Mouse (Mus musculus): ENCODE results near the gene Map6. TPM values are rescaled to one million over a fixed set of nuclear protein-coding genes. Genes with fewer than 3 reads are reported as not detected.

Gene Map6
- total RNA-seq, 2 experiments from 2014 or later = 231 to 242 TPM

DNA sequence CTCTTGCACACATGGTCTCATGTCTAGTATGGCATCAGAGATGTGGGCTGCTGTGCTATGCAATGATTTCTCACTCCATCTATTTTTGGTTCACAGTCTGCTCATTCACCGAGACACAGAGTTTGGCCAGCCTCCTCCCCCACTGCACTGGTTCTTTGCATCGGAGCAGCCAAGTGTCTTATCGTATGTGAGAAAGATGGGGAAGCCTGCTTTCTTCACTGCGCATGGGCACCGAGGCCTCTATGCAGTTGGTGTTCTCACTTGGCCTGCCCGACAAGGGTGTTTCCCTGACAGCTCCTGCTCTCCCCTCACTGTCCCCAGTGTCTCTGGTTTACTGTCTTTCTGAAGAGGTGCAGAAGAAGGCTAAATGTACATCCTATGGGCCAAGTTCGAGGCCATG is 12.2 kb upstream of the Map6 start:
- peak; percentile 57 to 61 for DNase-seq (ENCODE audit: extremely low spot score in 1 of 2, low spot score in 2 of 2)

DNA sequence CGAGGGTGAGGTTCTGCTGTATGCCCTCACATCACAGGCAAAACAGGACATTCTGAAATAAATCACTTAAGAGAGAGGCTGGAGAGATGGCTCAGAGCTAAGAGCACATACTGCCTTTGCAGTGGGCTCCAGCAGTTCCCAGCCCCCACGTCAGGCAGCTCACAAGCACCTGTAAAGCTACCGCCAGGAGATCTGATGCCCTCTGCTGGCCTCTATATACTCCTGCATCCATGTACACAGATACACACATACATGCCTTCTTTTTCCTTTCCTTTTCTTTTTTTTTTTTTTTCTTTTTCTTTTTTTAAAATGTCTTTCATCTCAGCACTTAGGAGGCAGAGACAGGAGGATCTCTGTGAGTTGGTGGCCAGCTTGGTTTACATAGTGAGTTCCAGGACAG is 5.3 kb upstream of the Map6 start:
- intact Hi-C loops (cut with DNase I) = no loop called here
- DNase-seq (ENCODE audit: extremely low spot score in 1 of 2, low spot score in 2 of 2) = no peak

More for the DNA sequence above, 12.2 kb upstream of the Map6 start:
- intact Hi-C loops (cut with DNase I) = no loop called here

DNA sequence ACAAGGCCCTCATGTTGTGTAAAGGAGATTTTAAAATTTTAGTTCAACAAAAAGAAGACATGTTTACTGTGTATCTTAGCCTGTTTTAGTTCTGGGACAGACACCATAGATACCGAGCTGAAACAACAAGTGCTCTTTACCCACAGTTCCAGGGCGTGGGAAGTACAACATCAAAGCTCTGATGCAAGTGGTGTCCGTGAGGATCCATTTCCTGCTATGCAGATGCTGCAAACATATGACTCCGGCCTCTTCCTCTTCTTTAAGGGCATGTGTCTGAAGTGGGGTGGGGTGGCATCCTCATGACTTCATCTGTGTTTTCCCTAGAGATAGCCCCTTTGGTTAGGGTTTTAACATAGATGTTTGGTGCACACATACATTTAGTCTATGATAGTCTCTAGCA is 3.7 kb upstream of the Map6 start:
- intact Hi-C loops (cut with DNase I) = no loop called here

DNA sequence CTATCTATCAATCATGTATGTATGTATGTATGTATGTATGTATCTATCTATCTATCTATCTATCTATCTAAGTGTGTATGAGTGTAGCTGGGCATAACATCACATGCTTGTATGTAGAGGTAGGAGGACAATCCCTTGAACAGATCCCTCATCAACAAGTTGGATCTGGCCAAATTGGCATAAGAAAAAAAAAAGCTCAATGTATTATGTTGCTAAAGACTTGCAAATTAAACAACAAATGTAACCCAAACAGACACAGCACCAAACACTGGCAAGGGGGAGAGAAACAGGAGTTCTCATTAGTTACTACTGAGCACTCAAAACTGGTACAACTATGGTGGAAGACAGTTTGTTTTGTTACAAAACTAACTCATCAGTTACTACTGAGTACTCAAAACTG is 2.6 kb upstream of the Map6 start:
- DNase-seq (ENCODE audit: extremely low spot score in 1 of 2, low spot score in 2 of 2) = no peak
- intact Hi-C loops (cut with DNase I) = no loop called here

More for the DNA sequence above, 3.7 kb upstream of the Map6 start:
- no peak for DNase-seq (ENCODE audit: extremely low spot score in 1 of 2, low spot score in 2 of 2)

DNA sequence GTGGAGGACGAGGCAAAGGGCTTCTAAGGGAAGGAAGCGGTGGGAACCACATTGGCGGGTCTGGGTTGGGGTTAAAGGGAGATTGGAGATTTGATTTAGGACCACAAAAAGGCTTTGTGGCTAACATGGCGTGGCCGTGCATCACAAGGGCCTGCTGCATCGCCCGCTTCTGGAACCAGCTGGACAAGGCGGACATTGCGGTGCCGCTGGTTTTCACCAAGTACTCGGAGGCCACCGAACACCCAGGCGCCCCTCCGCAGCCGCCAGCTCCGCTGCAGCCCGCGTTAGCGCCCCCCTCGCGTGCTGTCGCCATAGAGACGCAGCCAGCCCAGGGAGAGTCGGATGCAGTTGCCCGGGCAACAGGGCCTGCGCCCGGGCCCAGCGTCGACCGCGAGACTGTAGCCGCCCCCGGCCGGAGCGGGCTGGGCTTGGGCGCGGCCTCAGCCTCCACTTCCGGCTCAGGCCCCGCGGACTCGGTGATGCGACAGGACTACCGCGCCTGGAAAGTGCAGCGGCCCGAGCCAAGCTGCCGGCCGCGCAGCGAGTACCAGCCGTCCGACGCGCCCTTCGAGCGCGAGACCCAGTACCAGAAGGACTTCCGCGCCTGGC is 754 bp downstream of the Map6 start:
- intact Hi-C loops (cut with DNase I) = loop anchor here (5.0 kb wide), 1 partner anchor 99 kb away; no protein-coding TSS in a partner anchor
- DNase-seq (ENCODE audit: extremely low spot score in 1 of 2, low spot score in 2 of 2) = peak; percentile 80 to 90

DNA sequence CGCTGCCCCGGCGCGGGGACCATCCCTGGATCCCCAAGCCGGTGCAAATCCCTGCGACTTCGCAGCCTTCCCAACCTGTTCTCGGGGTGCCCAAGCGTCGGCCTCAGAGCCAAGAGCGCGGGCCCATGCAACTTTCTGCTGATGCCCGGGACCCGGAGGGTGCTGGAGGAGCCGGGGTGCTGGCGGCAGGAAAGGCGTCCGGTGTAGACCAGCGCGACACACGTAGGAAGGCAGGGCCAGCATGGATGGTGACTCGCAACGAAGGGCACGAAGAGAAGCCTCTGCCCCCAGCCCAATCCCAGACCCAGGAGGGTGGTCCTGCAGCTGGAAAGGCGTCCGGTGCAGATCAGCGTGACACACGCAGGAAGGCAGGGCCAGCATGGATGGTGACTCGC is 1.3 kb downstream of the Map6 start:
- intact Hi-C loops (cut with DNase I) = loop anchor here (5.0 kb wide), 1 partner anchor 99 kb away; no protein-coding TSS in a partner anchor

DNA sequence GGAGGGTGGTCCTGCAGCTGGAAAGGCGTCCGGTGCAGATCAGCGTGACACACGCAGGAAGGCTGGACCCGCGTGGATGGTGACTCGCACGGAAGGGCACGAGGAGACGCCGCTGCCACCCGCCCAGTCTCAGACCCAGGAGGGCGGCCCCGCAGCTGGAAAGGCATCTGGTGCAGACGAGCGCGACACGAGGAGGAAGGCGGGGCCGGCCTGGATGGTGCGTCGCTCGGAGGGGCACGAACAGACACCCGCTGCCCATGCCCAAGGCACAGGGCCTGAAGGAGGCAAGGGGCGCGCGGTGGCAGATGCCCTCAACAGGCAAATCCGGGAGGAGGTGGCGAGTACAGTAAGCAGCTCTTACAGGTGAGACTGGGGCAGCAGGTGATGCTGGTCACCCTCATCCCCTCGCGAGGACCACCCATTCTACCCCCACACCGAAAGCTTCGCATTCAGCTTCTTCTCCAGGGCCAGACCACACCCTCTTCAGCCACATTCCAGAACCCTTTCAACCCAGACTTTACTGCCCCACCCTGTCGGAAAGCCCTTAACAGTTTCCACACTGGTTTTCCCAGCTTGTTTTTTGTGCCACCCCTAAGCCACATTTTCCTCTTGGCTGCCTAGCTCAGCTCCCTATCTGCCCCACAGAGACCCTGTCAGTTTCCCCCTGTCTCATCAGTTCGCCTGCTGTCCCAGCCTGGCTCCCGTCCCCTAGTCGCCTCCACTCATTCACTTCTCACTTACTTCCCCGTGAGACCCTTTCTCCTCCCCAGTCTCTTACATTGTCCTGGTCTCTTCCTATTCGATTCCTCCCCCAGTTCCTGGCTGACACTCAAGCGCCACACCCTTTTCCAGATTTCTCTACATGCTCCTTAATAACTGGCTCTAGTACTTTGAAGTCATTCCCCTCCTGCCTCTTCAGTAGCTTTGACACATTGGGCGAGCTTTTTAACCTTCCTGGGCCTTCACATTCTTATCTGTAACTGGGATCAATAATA is 2.0 kb downstream of the Map6 start:
- intact Hi-C loops (cut with DNase I) = loop anchor here (5.0 kb wide), 1 partner anchor 98 kb away; no protein-coding TSS in a partner anchor
- peak in 1 of 2 experiments; percentile 68 for DNase-seq (ENCODE audit: extremely low spot score in 1 of 2, low spot score in 2 of 2)

More for the DNA sequence above, 1.3 kb downstream of the Map6 start:
- DNase-seq (ENCODE audit: extremely low spot score in 1 of 2, low spot score in 2 of 2) = peak in 1 of 2 experiments; percentile 46

DNA sequence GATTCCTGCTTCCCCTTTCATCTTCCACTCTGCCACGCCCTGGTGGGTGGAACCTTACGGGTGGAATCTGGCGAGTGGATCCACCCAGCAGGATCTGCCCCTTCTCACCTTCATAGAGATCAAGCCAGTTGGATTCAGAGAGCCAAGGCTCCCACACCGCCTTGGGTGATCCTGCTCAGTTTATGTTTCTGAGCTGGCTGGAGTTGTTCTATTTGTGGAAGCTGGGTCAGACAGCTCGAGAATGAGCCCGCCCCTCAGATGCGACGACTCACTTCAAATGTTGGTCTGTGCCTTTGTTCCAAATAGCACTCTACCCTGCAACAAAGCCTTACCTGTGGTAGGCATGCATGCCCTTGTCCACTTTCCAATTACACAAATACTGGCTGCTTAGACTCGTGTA is 4.4 kb downstream of the Map6 start:
- no peak for DNase-seq (ENCODE audit: extremely low spot score in 1 of 2, low spot score in 2 of 2)
- intact Hi-C loops (cut with DNase I) = loop anchor here (10.0 kb wide), 1 partner anchor 183 kb away; no protein-coding TSS in a partner anchor

DNA sequence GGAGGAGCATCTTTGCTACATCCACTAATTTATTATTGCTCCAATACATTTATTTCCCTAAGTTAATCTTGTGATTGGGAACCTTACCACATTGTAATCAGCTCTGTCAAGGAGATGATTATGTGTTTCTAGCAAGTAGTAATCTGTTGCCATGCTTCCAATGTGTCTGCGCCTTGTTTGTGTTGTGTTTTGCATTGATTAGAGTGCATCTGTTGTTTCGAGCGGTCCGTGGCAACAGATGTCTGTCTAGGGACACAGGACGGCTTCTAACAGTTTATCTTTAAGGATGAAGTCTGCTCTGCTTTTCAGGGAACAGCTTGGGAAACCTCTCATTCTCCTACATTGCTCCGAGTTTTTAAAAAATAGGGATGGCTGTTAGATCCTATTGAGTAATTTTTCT is 7.9 kb downstream of the Map6 start:
- no peak for DNase-seq (ENCODE audit: extremely low spot score in 1 of 2, low spot score in 2 of 2)
- intact Hi-C loops (cut with DNase I) = loop anchor here (10.0 kb wide), 1 partner anchor 180 kb away; no protein-coding TSS in a partner anchor

DNA sequence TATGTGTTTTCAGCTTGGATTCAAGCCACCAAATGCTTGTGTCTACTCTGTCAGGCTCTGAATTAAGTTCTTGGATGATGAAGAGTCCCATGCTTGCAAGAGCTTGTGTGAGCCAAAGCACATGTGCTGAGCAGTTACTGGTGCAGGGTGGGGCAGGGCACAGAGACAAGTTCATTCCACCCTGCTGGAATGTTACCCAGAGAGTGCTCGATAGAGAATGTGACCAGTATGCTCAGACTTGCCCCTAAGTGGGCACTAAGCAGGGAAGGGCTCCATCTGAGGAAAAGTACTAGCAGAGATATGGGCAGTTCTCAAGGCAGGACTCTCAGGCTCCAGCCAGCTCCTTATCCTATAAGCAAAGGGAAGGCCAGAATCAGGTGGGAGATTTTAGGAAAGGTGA is 9.4 kb downstream of the Map6 start:
- DNase-seq (ENCODE audit: extremely low spot score in 1 of 2, low spot score in 2 of 2) = no peak
- intact Hi-C loops (cut with DNase I) = loop anchor here (10.0 kb wide), 1 partner anchor 178 kb away; no protein-coding TSS in a partner anchor

DNA sequence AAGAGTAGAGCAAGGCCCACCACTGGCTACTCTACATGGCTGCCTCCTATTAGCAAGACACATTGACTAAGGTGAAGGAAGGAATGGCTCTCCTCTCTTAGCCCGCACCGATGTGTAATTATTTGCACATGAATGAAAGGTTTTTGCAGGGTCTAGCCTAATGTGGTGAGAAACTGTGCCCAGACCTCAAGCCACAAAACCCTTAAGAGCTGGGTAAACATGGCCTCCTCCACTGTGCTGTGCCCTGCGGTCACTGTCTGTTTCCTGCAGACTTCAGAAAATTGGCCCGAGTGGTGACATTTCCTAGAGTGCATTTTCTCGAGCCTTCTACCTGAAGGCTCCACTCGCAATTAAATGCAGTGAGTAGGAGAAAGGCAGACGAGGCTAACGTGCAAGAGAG is 11.1 kb downstream of the Map6 start:
- no peak for DNase-seq (ENCODE audit: extremely low spot score in 1 of 2, low spot score in 2 of 2)
- intact Hi-C loops (cut with DNase I) = loop anchor here (10.0 kb wide), 1 partner anchor 176 kb away; no protein-coding TSS in a partner anchor

DNA sequence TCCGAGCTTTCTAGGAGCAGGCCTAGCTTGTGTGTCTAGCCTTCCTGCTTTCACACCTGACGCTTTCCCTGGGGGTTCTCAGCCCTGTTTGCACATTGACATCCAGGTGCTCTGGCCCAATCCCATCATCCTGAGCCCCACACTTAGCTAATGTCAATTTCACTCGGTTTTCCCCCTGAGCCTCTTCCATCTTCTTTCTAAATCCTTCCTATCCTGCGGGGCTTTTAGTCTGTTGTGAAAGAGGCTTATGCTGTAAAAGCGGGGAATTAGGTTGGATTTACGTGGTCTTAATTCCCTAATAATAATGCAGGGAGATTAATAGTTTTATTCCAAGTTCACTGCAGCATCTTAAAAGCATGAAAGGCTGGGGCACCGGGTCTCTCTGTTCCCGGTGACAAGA is 12.3 kb downstream of the Map6 start:
- intact Hi-C loops (cut with DNase I) = loop anchor here (10.0 kb wide), 1 partner anchor 175 kb away; no protein-coding TSS in a partner anchor
- DNase-seq (ENCODE audit: extremely low spot score in 1 of 2, low spot score in 2 of 2) = no peak

DNA sequence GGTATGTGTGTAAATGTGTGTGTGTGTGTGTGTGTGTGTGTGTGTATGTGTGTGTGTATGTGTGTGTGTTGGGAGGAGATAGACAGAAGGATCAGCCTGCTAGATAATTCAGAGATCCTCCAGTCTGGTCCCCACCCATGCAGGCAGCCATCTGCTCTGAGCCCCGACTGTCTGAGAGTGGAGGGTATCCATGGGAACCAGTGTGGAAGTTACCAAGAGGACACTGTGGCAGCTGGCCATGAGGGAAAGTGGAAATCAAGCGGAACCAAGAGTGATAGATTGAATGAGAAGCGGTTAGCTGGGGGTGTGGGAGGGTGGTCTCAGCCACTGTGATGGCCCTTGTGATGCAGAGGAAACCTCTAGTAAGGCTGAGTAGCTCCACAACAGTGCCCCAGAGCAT is 20.0 kb downstream of the Map6 start:
- intact Hi-C loops (cut with DNase I) = no loop called here
- peak; percentile 78 for DNase-seq (ENCODE audit: extremely low spot score in 1 of 2, low spot score in 2 of 2)

DNA sequence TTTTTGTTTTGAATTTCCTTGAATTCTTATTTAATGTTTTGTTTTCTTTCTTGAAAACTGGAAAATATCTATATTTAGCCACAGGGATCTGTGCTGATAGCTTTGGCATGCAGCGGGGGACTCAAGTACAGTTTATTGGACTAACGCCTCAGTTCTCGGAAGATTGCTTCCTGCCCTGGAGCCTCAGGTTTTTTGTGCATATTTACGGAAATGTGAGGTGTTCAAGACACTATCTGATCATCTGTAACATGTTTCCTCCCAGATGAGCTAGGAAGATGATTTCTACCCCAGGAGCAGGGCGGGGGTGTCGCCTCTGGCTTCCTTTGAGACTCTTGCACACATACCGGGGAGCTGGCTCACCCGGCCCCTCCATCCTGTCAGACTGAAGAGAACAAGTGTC is 22.8 kb downstream of the Map6 start:
- intact Hi-C loops (cut with DNase I) = no loop called here
- DNase-seq (ENCODE audit: extremely low spot score in 1 of 2, low spot score in 2 of 2) = no peak

DNA sequence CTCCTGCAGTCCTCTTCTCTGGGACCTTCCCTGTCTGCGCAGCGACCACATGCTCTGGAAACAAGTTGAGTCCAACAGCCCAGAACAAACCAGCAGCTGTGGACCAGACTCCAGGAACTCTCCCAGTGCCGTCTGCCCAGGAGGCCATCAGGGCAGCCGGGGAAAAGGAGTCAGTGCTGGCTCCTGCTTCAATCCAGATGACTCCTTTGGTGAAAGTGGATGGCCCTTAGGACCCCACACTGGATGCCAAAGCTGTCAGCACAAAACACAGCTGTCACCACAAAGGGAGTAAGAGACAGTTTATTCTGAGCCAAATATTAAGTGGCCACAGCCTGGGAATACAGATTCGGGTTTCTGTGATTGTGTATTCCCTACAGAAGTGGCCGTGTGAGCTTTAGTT is 23.7 kb downstream of the Map6 start:
- intact Hi-C loops (cut with DNase I) = no loop called here
- no peak for DNase-seq (ENCODE audit: extremely low spot score in 1 of 2, low spot score in 2 of 2)

DNA sequence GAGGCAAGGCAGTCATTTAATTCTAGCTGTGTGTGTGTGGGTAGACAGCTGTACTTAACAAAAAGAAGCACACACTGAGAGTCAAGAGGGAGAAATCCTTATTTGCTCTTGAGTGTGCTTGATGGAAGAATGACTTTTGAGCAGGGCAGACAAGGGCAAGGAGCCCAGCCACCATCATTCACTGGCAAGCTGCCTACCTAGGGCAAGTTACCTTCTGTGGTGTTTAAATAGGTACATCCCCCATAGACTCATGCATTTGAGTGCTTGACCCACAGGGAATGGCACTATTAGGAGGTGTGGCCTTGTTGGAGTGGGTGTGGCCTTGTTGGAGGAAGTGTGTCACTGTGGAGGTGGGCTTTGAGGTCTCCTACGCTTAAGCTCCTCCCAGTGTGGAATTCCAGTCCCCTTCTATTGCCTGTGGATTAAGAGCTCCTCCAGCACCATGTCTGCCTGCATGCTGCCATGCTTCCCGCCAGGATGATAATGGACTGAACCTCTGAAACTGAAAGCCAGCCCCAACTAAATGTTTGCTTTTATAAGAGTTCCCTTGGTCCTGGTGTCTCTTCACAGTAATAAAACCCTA is 27.0 kb downstream of the Map6 start:
- DNase-seq (ENCODE audit: extremely low spot score in 1 of 2, low spot score in 2 of 2) = no peak
- intact Hi-C loops (cut with DNase I) = no loop called here

DNA sequence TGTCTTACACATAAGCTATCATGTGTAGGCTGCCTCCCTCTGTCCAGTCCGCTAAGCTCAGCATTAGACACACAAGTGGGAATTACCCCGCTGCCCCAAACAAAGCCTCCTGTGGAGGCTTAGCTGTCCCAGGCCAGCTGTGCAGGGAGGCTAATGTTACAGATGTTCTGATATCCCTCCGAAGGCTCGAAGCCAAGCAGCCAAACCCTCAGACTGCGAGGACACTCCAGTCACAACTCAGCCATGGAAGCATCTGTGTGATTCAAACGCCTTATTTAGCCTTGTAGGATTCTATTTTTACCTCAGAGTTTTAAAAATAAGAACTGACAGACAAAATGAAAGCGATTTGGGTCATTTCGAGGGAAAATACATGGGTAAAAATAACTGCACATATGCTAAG is 27.9 kb downstream of the Map6 start:
- intact Hi-C loops (cut with DNase I) = no loop called here
- DNase-seq (ENCODE audit: extremely low spot score in 1 of 2, low spot score in 2 of 2) = peak; percentile 37 to 58

DNA sequence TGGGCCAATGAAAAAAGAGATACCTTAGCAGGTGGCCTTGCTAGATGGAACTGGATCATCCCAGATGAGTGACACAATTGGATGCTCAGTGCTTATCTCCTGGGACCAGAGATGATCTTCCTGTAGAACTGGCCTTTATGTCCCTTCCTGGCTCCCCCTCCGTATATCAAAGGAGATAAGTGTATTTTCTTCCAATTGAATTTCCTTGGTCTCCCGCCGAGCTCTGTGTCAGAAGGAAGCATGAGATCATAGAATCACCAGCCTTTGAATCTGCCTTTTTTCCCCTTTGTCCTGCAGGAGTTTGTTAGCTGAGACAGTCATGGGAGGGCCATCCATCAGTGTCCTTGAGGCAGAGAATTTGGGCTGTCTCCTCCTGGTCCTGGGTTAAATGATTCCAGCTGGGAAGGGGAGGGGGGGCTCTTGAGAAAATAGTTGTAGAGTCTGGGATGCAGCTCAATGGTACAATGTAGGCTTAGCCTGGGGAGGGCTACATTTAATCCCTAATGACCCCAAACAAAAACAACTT is 33.5 kb downstream of the Map6 start:
- intact Hi-C loops (cut with DNase I) = loop anchor here (1.0 kb wide), 1 partner anchor 13 kb away; no protein-coding TSS in a partner anchor

DNA sequence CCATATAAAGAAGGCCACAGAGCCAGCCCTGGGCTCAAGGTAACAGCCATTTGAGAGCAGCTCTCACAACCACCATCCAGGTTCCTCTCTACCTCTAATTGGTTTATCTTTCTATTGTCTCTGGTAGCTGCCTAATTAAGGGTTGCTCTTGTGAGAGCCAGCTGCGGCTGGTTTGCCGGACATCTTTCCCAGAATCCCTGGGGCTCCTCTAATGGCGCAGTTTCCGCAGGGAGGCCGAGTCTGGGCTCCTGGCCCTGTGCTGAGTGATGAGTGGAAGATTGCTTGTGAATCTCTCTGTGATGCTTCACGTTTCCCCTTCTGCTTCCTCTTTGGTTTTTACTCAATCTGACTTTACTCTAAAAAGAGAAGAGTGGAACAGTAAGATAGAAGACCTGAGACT is 36.8 kb downstream of the Map6 start:
- intact Hi-C loops (cut with DNase I) = no loop called here
- no peak for DNase-seq (ENCODE audit: extremely low spot score in 1 of 2, low spot score in 2 of 2)

More for the DNA sequence above, 33.5 kb downstream of the Map6 start:
- no peak for DNase-seq (ENCODE audit: extremely low spot score in 1 of 2, low spot score in 2 of 2)
